Mouse (Mus musculus) CH12.LX (cell line): ENCODE results near the gene Srgap1. TPM values are rescaled to one million over a fixed set of nuclear protein-coding genes. Genes with fewer than 3 reads are reported as not detected.

Source experiments
- DNase-seq: peaks from one replicate; pipeline ENCODE4 v3.0.0-alpha.2; 2013; ENCODE audit errors: extremely low read depth
- H3K27ac ChIP-seq: 2 replicates; pipeline ENCODE4 v1.5.1; 2012; ENCODE audit warnings: low read depth, mild to moderate bottlenecking, control low read depth, moderate library complexity; ENCODE audit not compliant: insufficient read depth
- H3K27me3 ChIP-seq: replicated peaks from 2 replicates; pipeline ENCODE3; 2012; ENCODE audit warnings: inconsistent platforms
- H3K36me3 ChIP-seq, 2 experiments: replicated peaks in 1 of 2; 2 replicates each; pipeline versions ENCODE3 to v1.6.1; 2012; ENCODE audit warnings: inconsistent platforms in 1 of 2, low read length in 1 of 2, mild to moderate bottlenecking in 1 of 2, mixed read lengths in 1 of 2, moderate library complexity in 1 of 2; ENCODE audit not compliant: control insufficient read depth in 1 of 2, insufficient read depth in 1 of 2
- H3K4me1 ChIP-seq, 2 experiments: 2 replicates each; pipeline ENCODE4 v1.6.1; 2012; ENCODE audit warnings: inconsistent platforms in 1 of 2, moderate library complexity in 1 of 2; ENCODE audit not compliant: insufficient read depth in 2 of 2, control insufficient read depth in 1 of 2
- H3K4me2 ChIP-seq: 2 replicates; pipeline ENCODE4 v1.6.1; 2012; ENCODE audit warnings: low read depth, mild to moderate bottlenecking, control low read depth; ENCODE audit not compliant: poor library complexity, insufficient read depth, severe bottlenecking
- H3K4me3 ChIP-seq, 3 experiments: fragments of 150-350 bp in 1 of 3; sonication (generic) in 1 of 3; replicated peaks in 1 of 3; 2 replicates each; pipeline versions ENCODE3 to v1.5.1; 2011 to 2012; ENCODE audit warnings: low read depth in 2 of 3, low read length in 2 of 3, mild to moderate bottlenecking in 2 of 3, moderate library complexity in 2 of 3, control low read depth in 1 of 3, improper control_type of control experiment in 1 of 3, inconsistent platforms in 1 of 3, mixed read lengths in 1 of 3; ENCODE audit not compliant: poor library complexity in 1 of 3
- H3K79me2 ChIP-seq: replicated peaks from 2 replicates; pipeline ENCODE4 v1.6.1; 2012; ENCODE audit warnings: mild to moderate bottlenecking, moderate library complexity; ENCODE audit not compliant: control insufficient read depth, poor library complexity, insufficient read depth, severe bottlenecking; ENCODE audit errors: extremely low read depth
- H3K9ac ChIP-seq: 2 replicates; pipeline ENCODE4 v1.6.1; 2012; ENCODE audit warnings: low read depth, mild to moderate bottlenecking, control low read depth, moderate library complexity; ENCODE audit not compliant: insufficient read depth
- H3K9me3 ChIP-seq: replicated peaks from 2 replicates; pipeline ENCODE3; 2012; ENCODE audit warnings: low read length, inconsistent platforms, mixed read lengths
- CHD2 ChIP-seq: IDR thresholded peaks from 2 replicates; pipeline ENCODE4 v1.6.1; 2011; ENCODE audit warnings: low read length, improper control_type of control experiment
- E2F4 ChIP-seq: IDR thresholded peaks from 2 replicates; pipeline ENCODE4 v1.6.1; 2011; ENCODE audit warnings: low read depth, low read length, improper control_type of control experiment; ENCODE audit not compliant: insufficient replicate concordance
- HCFC1 ChIP-seq: IDR thresholded peaks from 2 replicates; pipeline ENCODE4 v1.6.1; 2012; ENCODE audit warnings: low read depth, mild to moderate bottlenecking, inconsistent platforms, low read length, improper control_type of control experiment
- IRF4 ChIP-seq: IDR thresholded peaks from 2 replicates; pipeline ENCODE4 v1.6.1; 2014; ENCODE audit warnings: low read depth, mild to moderate bottlenecking, inconsistent platforms, low read length, improper control_type of control experiment
- MAX ChIP-seq: IDR thresholded peaks from 2 replicates; pipeline ENCODE4 v1.6.1; 2011; ENCODE audit warnings: low read length, improper control_type of control experiment
- MEF2A ChIP-seq: IDR thresholded peaks from 2 replicates; pipeline ENCODE4 v1.6.1; 2014; ENCODE audit warnings: low read depth, mild to moderate bottlenecking, inconsistent platforms, low read length, improper control_type of control experiment, borderline replicate concordance
- MYC ChIP-seq: IDR thresholded peaks from 2 replicates; pipeline ENCODE4 v1.6.1; 2011; ENCODE audit warnings: low read depth, mild to moderate bottlenecking, improper control_type of control experiment, low read length
- NELFE ChIP-seq: IDR thresholded peaks from 2 replicates; pipeline ENCODE4 v1.6.1; 2011; ENCODE audit warnings: low read depth, low read length, improper control_type of control experiment
- NRF1 ChIP-seq: IDR thresholded peaks from 2 replicates; pipeline ENCODE4 v1.6.1; 2014; ENCODE audit warnings: low read depth, mild to moderate bottlenecking, inconsistent platforms, low read length, improper control_type of control experiment, moderate library complexity
- POLR2AphosphoS2 ChIP-seq: IDR thresholded peaks from 2 replicates; pipeline ENCODE4 v1.6.1; 2011; ENCODE audit warnings: low read depth, low read length, improper control_type of control experiment
- RCOR1 ChIP-seq: conservative IDR thresholded peaks from 2 replicates; pipeline ENCODE4 v1.6.1; 2012; ENCODE audit warnings: low read depth, mild to moderate bottlenecking, inconsistent platforms, low read length, improper control_type of control experiment
- SMC3 ChIP-seq: IDR thresholded peaks from 2 replicates; pipeline ENCODE4 v1.6.1; 2011; ENCODE audit warnings: low read depth, low read length, improper control_type of control experiment
- TCF12 ChIP-seq: IDR thresholded peaks from 2 replicates; pipeline ENCODE4 v1.6.1; 2014; ENCODE audit warnings: low read depth, mild to moderate bottlenecking, inconsistent platforms, low read length, improper control_type of control experiment
- UBTF ChIP-seq: IDR thresholded peaks from 2 replicates; pipeline ENCODE4 v1.6.1; 2012; ENCODE audit warnings: low read depth, mild to moderate bottlenecking, inconsistent platforms, low read length, improper control_type of control experiment, moderate library complexity
- USF1 ChIP-seq: IDR thresholded peaks from 2 replicates; pipeline ENCODE4 v1.6.1; 2014; ENCODE audit warnings: low read depth, mild to moderate bottlenecking, inconsistent platforms, low read length, improper control_type of control experiment
- ZKSCAN1 ChIP-seq: IDR thresholded peaks from 2 replicates; pipeline ENCODE4 v1.6.1; 2012; ENCODE audit warnings: low read depth, inconsistent platforms, low read length, improper control_type of control experiment, borderline replicate concordance
- ZMIZ1 ChIP-seq: IDR thresholded peaks from 2 replicates; pipeline ENCODE4 v1.6.1; 2012; ENCODE audit warnings: low read depth, mild to moderate bottlenecking, inconsistent platforms, low read length, improper control_type of control experiment
- dilution Hi-C: fragments of 300-500 bp; cut with MboI; formaldehyde crosslinking; loops from 2 replicates; pipeline ENCODE4 v1.14.3; 2020; ENCODE audit warnings: low sequenced_read_pairs; ENCODE audit not compliant: extremely low pct_unique_long_range_greater_than_20kb, extremely low pct_ligation_motif_present
- in situ Hi-C: fragments of 300-500 bp; cut with MboI; formaldehyde crosslinking; loops from 3 replicates; pipeline ENCODE4 v1.14.3; 2019; ENCODE audit warnings: low sequenced_read_pairs, low pct_ligation_motif_present, low pct_unique_long_range_greater_than_20kb, mixed read lengths
- polyA plus RNA-seq: library from polyadenylated mRNA; unstranded; fragments of >175 nt; gene quantifications from 2 replicates; pipeline ENCODE4 v1.2.1, GENCODE M21; 2012; ENCODE audit warnings: low read depth; ENCODE audit not compliant: insufficient read length
- total RNA-seq, 2 experiments: library from RNA; depleted of rRNA; stranded (reverse); fragments of 300-350 nt in 1 of 2; fragments of >200 nt in 1 of 2; gene quantifications; 2 replicates each; pipeline ENCODE4 v1.2.3; 2012 to 2014

The Srgap1 gene
- total and polyA plus RNA-seq, 3 experiments, result not detected

GRCm38 (mm10) chr10:121984887-121985286 is 62.2 kb downstream of the Srgap1 start:
- no peak overlapping the region for H3K4me2 ChIP-seq
- H3K4me3 ChIP-seq, result no peak overlapping the region
- in situ Hi-C loops, result no loop called here
- no peak overlapping the region for H3K9ac ChIP-seq
- no peaks in the 10 kb centered on the region for H3K4me1 ChIP-seq
- no peaks in the 10 kb centered on the region for H3K27me3 ChIP-seq
- H3K27ac ChIP-seq, result no peak overlapping the region
- DNase-seq, result no peak
- TF ChIP-seq POLR2AphosphoS2, result no peak
- no peak for TF ChIP-seq MEF2A
- no peak for TF ChIP-seq UBTF
- no peak for TF ChIP-seq MYC
- no peak for TF ChIP-seq NRF1
- TF ChIP-seq ZMIZ1, result no peak
- no peak for TF ChIP-seq USF1
- TF ChIP-seq SMC3, result no peak
- no peak for TF ChIP-seq TCF12
- TF ChIP-seq RCOR1, result no peak
- TF ChIP-seq MAX, result no peak
- no peak for TF ChIP-seq CHD2
- no peak for TF ChIP-seq NELFE
- no peak for TF ChIP-seq HCFC1
- no peak for TF ChIP-seq IRF4
- no peak for TF ChIP-seq ZKSCAN1
- dilution Hi-C loops, result no loop called here
- H3K36me3 ChIP-seq, result no peaks in the 10 kb centered on the region
- no peaks in the 10 kb centered on the region for H3K9me3 ChIP-seq
- H3K79me2 ChIP-seq, result no peaks in the 10 kb centered on the region

DNA sequence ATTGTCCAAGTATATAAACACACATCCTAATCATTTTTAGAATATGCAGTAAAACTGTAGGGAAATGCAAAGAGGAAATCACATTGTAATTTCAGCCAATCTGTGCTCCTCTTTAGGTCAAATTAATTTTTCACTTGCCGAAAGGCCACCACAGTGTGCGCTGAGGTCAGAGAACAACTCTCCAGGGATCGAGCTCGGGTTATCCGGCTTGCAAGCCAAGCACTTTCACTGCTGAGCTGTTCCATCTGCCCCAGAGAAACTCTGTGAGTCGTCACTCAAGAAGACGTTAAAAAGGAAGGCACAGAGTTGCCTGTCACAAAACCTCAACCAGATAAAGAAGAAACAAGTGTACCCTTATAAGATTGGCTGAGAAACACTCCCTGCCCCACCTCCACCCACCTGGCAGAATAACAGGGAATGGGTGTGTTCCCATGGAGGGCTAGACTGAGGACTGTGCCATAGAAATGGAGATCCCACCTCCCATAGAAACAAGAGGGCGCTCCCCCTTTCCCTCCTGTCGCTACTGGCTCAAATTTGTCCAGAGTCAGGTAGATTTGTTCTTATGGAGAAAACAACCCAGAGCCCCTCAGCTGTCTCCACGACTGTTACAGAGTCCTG is 63.0 kb downstream of the Srgap1 start:
- H3K4me3 ChIP-seq, result no peak overlapping the region
- in situ Hi-C loops, result no loop called here

More for the DNA sequence above, 63.0 kb downstream of the Srgap1 start:
- Histone ChIP-seq H3K79me2 (no peaks in the 10 kb centered on the region), H3K36me3 (no peaks in the 10 kb centered on the region), H3K27me3 (no peaks in the 10 kb centered on the region), H3K4me1 (no peaks in the 10 kb centered on the region), H3K9me3 (no peaks in the 10 kb centered on the region), H3K9ac (no peak overlapping the region), H3K4me2 (no peak overlapping the region), H3K27ac (no peak overlapping the region)
- DNase-seq, result no peak
- TF ChIP-seq E2F4 (no peak), SMC3 (no peak), MEF2A (no peak), USF1 (no peak), POLR2AphosphoS2 (no peak)
- dilution Hi-C loops, result no loop called here
